Mouse (Mus musculus): Measurements from ENCODE around the gene Hoga1. TPM values are rescaled to one million over a fixed set of nuclear protein-coding genes. Genes with fewer than 3 reads are reported as not detected.

The Hoga1 gene
- polyA plus RNA-seq, 1 experiment: 0.84 TPM

- TF ChIP-seq POLR2A (IDR thresholded peaks at IDR 0.05; ENCODE audit: control insufficient read depth, extremely low read depth, insufficient read depth, low read length, poor library complexity): no peak
- TF ChIP-seq CTCF (IDR thresholded peaks at IDR 0.05; ENCODE audit: borderline replicate concordance, control insufficient read depth, extremely low read depth, insufficient read depth, low read length, poor library complexity): no peak
- Histone ChIP-seq H3K27me3 (ENCODE audit: control insufficient read depth, insufficient read depth, low read length) (no peaks in the 10 kb centered on the region), H3K27ac (ENCODE audit: control insufficient read depth, insufficient read depth, low read length) (no peak overlapping the region), H3K36me3 (ENCODE audit: control insufficient read depth, insufficient read depth, low read length) (no peaks in the 10 kb centered on the region), H3K4me1 (replicated peaks; ENCODE audit: control insufficient read depth, insufficient read depth, low read length) (peaks cover 2% of the 10 kb centered on the region), H3K4me3 (ENCODE audit: control insufficient read depth, insufficient read depth, low read length) (no peak overlapping the region)
- no peak for DNase-seq
- WGBS: 83% methylated on average over 6 of the region's 6 CpGs
Observed at GRCm38 (mm10) chr19:42056719-42057409, 11.5 kb downstream of the Hoga1 start.

- 71% methylated on average over 7 of the region's 7 CpGs for WGBS
- H3K27ac ChIP-seq (ENCODE audit: control insufficient read depth, insufficient read depth, low read length): no peak overlapping the region
- H3K4me1 ChIP-seq (replicated peaks; ENCODE audit: control insufficient read depth, insufficient read depth, low read length): peaks cover 2% of the 10 kb centered on the region
- no peaks in the 10 kb centered on the region for H3K27me3 ChIP-seq (ENCODE audit: control insufficient read depth, insufficient read depth, low read length)
- no peak overlapping the region for H3K4me3 ChIP-seq (ENCODE audit: control insufficient read depth, insufficient read depth, low read length)
- TF ChIP-seq CTCF (IDR thresholded peaks at IDR 0.05; ENCODE audit: borderline replicate concordance, control insufficient read depth, extremely low read depth, insufficient read depth, low read length, poor library complexity): no peak
- TF ChIP-seq POLR2A (IDR thresholded peaks at IDR 0.05; ENCODE audit: control insufficient read depth, extremely low read depth, insufficient read depth, low read length, poor library complexity): no peak
- DNase-seq: no peak
- H3K36me3 ChIP-seq (ENCODE audit: control insufficient read depth, insufficient read depth, low read length): no peaks in the 10 kb centered on the region
Observed at GRCm38 (mm10) chr19:42058426-42058825, 13.0 kb downstream of the Hoga1 start.

GRCm38 (mm10) chr19:42061443-42061842 lies 16.0 kb downstream of the Hoga1 start:
- TF ChIP-seq CTCF (IDR thresholded peaks at IDR 0.05; ENCODE audit: borderline replicate concordance, control insufficient read depth, extremely low read depth, insufficient read depth, low read length, poor library complexity) (no peak), POLR2A (IDR thresholded peaks at IDR 0.05; ENCODE audit: control insufficient read depth, extremely low read depth, insufficient read depth, low read length, poor library complexity) (no peak)
- Histone ChIP-seq H3K36me3 (ENCODE audit: control insufficient read depth, insufficient read depth, low read length) (no peaks in the 10 kb centered on the region), H3K4me1 (replicated peaks; ENCODE audit: control insufficient read depth, insufficient read depth, low read length) (peaks cover 2% of the 10 kb centered on the region), H3K4me3 (ENCODE audit: control insufficient read depth, insufficient read depth, low read length) (no peak overlapping the region), H3K27ac (ENCODE audit: control insufficient read depth, insufficient read depth, low read length) (no peak overlapping the region), H3K27me3 (ENCODE audit: control insufficient read depth, insufficient read depth, low read length) (no peaks in the 10 kb centered on the region)
- WGBS: 97% methylated on average over 7 of the region's 7 CpGs
- no peak for DNase-seq

DNA sequence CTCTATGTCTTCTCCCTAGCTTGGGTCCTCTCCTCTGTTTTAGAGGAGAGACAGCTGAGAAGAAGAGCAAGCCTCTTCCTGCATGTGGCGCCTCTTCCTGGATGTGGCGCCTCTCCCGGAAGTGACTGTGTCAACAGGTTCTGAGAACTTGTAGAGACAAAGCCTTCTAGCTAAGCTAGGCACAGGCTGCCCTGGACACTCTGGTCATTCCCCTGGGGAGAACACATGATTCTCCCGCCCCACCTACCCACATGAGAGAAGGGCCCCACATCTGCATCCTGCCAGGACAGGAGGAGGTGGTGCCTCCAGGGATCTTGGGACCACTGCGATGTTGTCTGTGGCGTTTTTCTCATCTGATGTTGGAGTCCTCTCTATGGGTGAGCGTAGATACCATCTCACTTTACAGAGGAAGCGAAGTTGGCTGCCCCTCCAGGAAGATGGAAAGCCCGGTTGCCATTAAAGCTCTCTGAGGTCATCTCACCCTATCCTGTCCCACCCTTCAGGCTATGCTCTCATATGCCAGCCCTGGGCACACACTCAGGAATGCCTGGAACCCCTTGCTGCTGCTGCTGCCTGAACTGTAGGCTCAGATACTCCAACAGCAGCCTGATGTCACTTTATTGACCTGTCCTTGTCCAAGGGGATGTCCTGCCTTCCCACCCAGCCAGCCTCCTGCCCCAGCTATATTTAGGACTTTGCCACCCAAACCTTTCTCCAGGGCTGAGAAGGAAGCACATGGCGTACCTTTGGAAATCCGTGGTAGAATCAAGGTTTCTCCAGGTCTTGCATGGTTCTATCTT lies 23.2 kb downstream of the Hoga1 start:
- no peak for DNase-seq
- Histone ChIP-seq H3K4me3 (ENCODE audit: control insufficient read depth, insufficient read depth, low read length) (no peak overlapping the region), H3K27me3 (ENCODE audit: control insufficient read depth, insufficient read depth, low read length) (no peaks in the 10 kb centered on the region), H3K36me3 (ENCODE audit: control insufficient read depth, insufficient read depth, low read length) (no peaks in the 10 kb centered on the region), H3K27ac (ENCODE audit: control insufficient read depth, insufficient read depth, low read length) (no peak overlapping the region), H3K4me1 (replicated peaks; ENCODE audit: control insufficient read depth, insufficient read depth, low read length) (no peaks in the 10 kb centered on the region)
- TF ChIP-seq CTCF (IDR thresholded peaks at IDR 0.05; ENCODE audit: borderline replicate concordance, control insufficient read depth, extremely low read depth, insufficient read depth, low read length, poor library complexity) (no peak), POLR2A (IDR thresholded peaks at IDR 0.05; ENCODE audit: control insufficient read depth, extremely low read depth, insufficient read depth, low read length, poor library complexity) (no peak)
- WGBS: 79% methylated on average over 11 of the region's 11 CpGs

DNA sequence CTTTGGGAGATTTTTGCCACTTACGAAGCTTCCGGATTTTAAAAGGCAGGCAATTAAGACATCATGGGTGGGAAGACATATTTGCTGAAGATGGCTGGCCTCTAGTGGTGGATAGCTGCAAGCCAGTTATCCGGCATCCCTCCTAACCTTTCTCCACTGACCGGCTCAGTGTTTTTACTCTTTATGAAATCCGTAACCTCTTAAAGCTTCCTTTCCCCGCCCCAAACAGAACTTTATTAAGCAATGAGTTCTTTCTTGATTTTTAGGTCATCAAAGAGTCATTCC lies 23.8 kb downstream of the Hoga1 start:
- no peak for TF ChIP-seq POLR2A (IDR thresholded peaks at IDR 0.05; ENCODE audit: control insufficient read depth, extremely low read depth, insufficient read depth, low read length, poor library complexity)
- no peak for TF ChIP-seq CTCF (IDR thresholded peaks at IDR 0.05; ENCODE audit: borderline replicate concordance, control insufficient read depth, extremely low read depth, insufficient read depth, low read length, poor library complexity)
- H3K36me3 ChIP-seq (ENCODE audit: control insufficient read depth, insufficient read depth, low read length): no peaks in the 10 kb centered on the region

GRCm38 (mm10) chr19:42071221-42071620 lies 25.8 kb downstream of the Hoga1 start:
- WGBS: 88% methylated on average over 7 of the region's 7 CpGs
- H3K27ac ChIP-seq (ENCODE audit: control insufficient read depth, insufficient read depth, low read length): no peak overlapping the region
- TF ChIP-seq POLR2A (IDR thresholded peaks at IDR 0.05; ENCODE audit: control insufficient read depth, extremely low read depth, insufficient read depth, low read length, poor library complexity) (no peak), CTCF (IDR thresholded peaks at IDR 0.05; ENCODE audit: borderline replicate concordance, control insufficient read depth, extremely low read depth, insufficient read depth, low read length, poor library complexity) (no peak)
- no peaks in the 10 kb centered on the region for H3K27me3 ChIP-seq (ENCODE audit: control insufficient read depth, insufficient read depth, low read length)
- no peak overlapping the region for H3K4me3 ChIP-seq (ENCODE audit: control insufficient read depth, insufficient read depth, low read length)
- no peaks in the 10 kb centered on the region for H3K36me3 ChIP-seq (ENCODE audit: control insufficient read depth, insufficient read depth, low read length)
- H3K4me1 ChIP-seq (replicated peaks; ENCODE audit: control insufficient read depth, insufficient read depth, low read length): no peaks in the 10 kb centered on the region
- DNase-seq: no peak

More for the DNA sequence above, 23.8 kb downstream of the Hoga1 start:
- 85% methylated on average over 6 of the region's 6 CpGs for WGBS
- Histone ChIP-seq H3K4me3 (ENCODE audit: control insufficient read depth, insufficient read depth, low read length) (no peak overlapping the region), H3K4me1 (replicated peaks; ENCODE audit: control insufficient read depth, insufficient read depth, low read length) (no peaks in the 10 kb centered on the region), H3K27ac (ENCODE audit: control insufficient read depth, insufficient read depth, low read length) (no peak overlapping the region), H3K27me3 (ENCODE audit: control insufficient read depth, insufficient read depth, low read length) (no peaks in the 10 kb centered on the region)
- no peak for DNase-seq

Measured in thymus, adult 2 months (tissue).